Mouse (Mus musculus) frontal cortex, adult (tissue): ENCODE results near the gene Romo1.
"Not testable (repeated sequence)": the region's sequence is repeated elsewhere in the genome, so short reads cannot be mapped to it uniquely, and the experiment has no call there.

Experiments used
- ATAC-seq: cut with Nextera tagmentation; 2 replicates; pipeline ENCODE4 v1.9.2; 2017; ENCODE audit warnings: mild to moderate bottlenecking, moderate library complexity, mixed read lengths; ENCODE audit not compliant: low TSS enrichment

The Romo1 gene

GRCm38 (mm10) chr2:156143953-156144724 lies at the start of gene Romo1, which contains the start of gene Nfs1:
Romo1 (plus strand) TSS chr2:156144039.
Nfs1 (minus strand) TSS chr2:156144186.
- ATAC-seq = peak; percentile 99

- peak; percentile 59; the same call in 1 of the 2 replicates for ATAC-seq
Measured at GRCm38 (mm10) chr2:156110627-156111357, 33.0 kb upstream of the Romo1 start.

DNA sequence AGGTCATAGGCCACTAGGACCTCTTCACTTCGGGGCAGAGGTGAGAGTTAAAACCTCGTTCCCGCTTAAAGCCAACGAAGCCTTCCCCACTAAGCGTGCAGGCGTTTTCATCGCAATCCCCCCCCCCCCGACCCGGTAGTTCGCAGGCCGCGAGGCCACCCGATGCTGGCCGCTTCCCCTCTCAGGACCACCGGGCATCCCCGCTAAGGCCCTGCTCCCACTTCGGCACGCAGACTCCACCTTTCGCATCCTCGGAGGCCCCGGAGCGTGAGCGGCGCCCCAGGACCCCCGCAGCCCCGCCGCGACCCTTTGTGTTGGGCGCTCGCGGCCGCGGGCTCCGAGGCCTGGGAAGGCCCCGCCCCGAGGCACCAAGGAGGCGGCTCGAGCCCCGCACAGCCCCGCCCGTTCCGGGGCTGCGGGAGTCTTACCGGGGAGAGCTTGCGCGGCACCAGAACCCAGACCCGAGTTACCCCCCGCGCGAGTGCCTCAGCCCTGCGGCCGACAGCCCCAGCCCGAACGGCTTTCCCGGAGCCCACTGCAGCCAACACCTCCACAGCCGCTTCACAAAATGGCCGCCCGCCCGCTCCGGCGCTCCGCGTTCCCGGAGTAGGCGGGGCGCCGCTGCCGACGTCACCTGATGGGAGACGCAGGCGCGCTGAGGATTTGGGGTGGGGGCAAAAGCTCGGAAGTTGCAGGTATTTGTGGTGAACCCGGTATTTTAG lies 32.3 kb upstream of the Romo1 start, which contains the start of the genes Cpne1 and Rbm12:
TSS of gene Cpne1 (minus strand) at position 608 of the 722 bp plus-strand sequence.
TSS of gene Rbm12 (minus strand) at position 621 of the 722 bp plus-strand sequence.
- ATAC-seq = peak; percentile 90

GRCm38 (mm10) chr2:156112080-156112423 lies 31.8 kb upstream of the Romo1 start:
- ATAC-seq = not testable (repeated sequence)

DNA sequence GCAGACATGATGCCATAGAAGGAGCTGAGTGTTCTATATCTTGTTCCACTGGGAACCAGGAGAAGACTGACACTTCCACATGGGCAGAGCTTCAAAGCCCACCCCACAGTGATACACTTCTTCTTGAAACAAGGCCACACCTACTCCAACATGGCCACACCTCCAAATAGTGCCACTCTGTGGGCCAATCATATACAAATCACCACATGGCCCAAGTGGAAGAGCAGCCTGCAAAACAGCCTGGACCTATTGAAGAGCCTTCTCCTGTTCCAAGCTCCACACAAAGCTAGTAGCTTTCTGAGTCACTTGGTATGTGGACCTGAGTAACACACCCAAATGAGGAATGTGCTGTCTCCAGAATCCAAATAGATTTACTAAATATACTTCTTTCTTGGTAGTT lies 24.3 kb upstream of the Romo1 start:
- no peak for ATAC-seq

GRCm38 (mm10) chr2:156123731-156124130 lies 20.1 kb upstream of the Romo1 start:
- ATAC-seq = no peak

DNA sequence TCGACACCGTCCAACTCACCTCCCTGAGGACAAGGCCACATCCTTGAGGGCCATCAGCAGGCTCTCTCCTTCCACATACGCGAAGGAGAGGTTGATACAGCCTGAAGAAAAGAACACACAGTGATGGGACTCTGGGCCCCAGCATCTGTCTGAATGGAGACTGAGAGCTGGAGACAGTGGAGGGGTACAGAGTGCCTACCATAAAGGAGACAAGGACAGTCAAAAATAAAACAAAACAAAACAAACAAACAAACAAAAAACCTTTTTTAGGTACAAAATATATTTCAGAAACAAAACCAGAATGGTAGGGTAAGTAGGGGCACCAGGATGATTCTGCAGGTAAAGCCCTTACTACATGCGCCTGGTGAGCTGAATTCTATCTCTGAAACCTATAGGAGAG lies 16.8 kb upstream of the Romo1 start, which contains the start of gene Gm28036:
TSS of gene Gm28036 (minus strand) at position 101 of the 400 bp plus-strand sequence.
- ATAC-seq = no peak

GRCm38 (mm10) chr2:156134161-156134560 lies 9.7 kb upstream of the Romo1 start:
- ATAC-seq = no peak

GRCm38 (mm10) chr2:156135695-156136094 lies 8.1 kb upstream of the Romo1 start:
- no peak for ATAC-seq

GRCm38 (mm10) chr2:156142820-156143219 lies 1.0 kb upstream of the Romo1 start:
- ATAC-seq = no peak

GRCm38 (mm10) chr2:156143367-156143766 lies 472 bp upstream of the Romo1 start:
- ATAC-seq = no peak

DNA sequence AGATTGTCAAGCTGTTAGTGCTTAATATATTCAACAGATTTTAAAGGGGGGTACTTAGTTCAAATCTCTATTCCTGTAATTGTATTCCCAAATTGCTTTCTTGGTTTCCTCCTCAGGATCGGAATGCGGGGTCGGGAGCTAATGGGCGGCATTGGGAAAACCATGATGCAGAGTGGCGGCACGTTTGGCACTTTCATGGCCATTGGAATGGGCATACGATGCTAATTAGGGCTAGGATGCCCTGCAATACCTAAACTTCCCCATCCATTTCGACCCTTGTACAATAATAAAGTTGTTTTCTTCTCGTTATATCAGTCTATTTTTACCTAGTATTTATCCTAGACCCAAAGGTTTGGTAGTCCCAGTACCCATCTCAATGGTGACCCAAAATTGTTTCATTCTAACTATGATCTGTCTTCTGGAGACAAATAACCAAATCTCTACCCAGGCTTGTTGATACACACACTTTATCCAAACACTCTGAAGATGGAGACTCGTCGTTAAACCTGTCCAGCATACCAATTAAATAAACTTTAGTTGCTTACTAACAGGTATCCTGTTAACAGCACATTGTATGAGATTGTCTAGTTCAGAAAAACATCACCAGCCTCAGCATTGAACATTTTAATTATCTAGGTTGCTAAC lies 1.8 kb downstream of the Romo1 start:
- ATAC-seq = no peak

- ATAC-seq = no peak
Measured at GRCm38 (mm10) chr2:156146272-156146989, 2.6 kb downstream of the Romo1 start.

GRCm38 (mm10) chr2:156147316-156147915 lies 3.6 kb downstream of the Romo1 start:
- no peak for ATAC-seq

DNA sequence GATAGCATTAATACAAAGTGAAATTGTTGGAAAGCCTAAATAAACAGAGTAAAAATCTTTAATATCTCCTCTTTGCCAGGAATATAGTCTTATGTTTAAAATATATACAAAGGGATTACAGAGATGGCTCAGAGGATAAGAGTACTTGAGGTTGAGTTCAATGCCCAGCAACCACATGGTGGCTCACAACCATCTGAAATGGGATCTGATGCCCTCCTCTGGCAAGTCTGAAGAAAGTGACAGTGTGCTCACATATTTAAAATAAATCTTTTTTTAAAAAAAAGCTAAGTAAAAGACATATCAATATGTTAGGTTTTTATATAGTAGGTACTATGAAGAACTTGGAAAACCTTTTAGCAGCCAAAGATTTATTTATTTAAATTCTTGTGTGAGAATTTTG lies 7.7 kb downstream of the Romo1 start:
- ATAC-seq = no peak

DNA sequence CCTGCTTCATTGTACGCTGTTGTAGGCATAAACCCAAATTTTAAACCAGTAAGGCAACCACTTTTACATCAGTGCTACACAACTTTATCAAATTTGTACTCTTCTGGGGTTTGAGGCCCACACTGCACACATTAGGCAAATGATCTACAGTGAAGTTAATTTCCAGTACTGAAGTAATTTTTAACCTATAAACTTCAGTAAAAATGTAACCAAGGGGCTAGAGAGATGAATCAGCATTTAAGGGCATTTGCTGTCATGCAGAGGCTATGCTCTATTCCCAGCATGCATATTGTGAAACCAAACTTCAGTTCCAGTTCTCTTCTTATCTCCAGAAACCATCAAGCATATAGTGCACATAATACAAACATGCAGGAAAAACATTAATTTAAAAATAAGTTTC lies 21.6 kb downstream of the Romo1 start:
- ATAC-seq = no peak

DNA sequence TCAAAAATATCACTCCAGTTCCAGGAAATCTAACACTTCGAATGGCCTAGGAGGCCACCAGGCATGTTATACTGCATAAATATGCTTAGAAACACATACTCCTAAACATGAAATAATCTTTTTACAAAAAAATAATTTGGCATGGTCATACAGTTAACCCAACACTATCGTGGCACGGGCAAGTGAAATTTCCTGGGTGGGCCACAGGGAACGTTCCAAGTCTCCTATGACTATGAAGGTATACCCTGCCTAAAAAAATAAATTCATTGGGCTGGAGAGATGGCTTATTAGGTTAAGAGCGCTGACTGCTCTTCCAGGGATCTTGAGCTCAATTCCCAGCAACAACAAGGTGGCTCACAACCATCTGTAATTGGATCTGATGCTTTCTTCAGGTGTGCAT lies 22.7 kb downstream of the Romo1 start:
- no peak for ATAC-seq

- no peak for ATAC-seq
Measured at GRCm38 (mm10) chr2:156177079-156177478, 33.2 kb downstream of the Romo1 start.

GRCm38 (mm10) chr2:156177651-156178050 lies 33.8 kb downstream of the Romo1 start:
- ATAC-seq = no peak

DNA sequence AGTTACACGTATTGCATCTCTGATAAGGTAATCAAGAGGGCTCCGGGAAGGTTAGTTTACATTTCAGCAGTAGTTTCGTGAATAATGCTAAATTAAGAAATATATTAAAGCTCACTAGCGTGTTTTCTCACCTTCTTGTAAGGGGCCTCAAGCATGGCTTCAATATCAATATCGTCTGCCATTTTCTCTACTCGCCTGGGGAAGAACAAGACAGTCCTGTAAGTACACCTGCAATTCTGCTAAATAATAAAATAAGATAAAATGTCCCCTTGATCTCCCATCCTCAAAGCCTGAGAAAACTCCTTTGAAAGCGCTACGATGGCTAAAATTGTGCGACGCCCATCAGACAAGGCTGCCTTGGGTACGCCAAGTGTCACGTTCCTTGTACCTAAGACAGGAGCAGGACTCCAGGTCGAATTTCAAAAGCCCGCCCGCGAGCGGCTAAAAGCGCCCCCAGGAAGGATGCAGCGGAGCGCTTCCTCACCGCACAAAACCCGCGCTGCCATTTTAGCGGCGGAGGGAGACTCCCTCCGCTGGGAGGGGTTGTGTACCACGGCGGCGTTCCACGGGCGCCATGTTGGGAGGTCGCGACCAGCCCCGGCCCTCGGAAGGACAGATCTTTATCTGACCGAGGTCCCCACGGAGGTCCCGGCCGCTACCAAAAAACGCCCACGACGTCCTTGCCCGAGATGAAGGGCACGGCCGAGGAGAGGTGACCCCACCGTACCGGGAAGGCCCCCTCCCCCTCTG lies 35.4 kb downstream of the Romo1 start:
- peak; percentile 33; the same call in 1 of the 2 replicates for ATAC-seq
